Mouse (Mus musculus) lung, adult 2 months (tissue): ENCODE data around the gene Pip5kl1. TPM values are rescaled to one million over a fixed set of nuclear protein-coding genes. Genes with fewer than 3 reads are reported as not detected.

ENCODE experiments used
- DNase-seq: peaks from one replicate; pipeline ENCODE4 v3.0.0; 2022
- H3K4me1 ChIP-seq: fragments of 200-500 bp; 2 replicates; pipeline ENCODE4 v1.6.1; 2011; ENCODE audit warnings: low read length; ENCODE audit not compliant: control insufficient read depth, insufficient read depth
- H3K4me3 ChIP-seq: fragments of 200-500 bp; replicated peaks from 2 replicates; pipeline ENCODE3; 2011; ENCODE audit warnings: low read depth, mild to moderate bottlenecking, control low read depth, low read length; ENCODE audit errors: extremely low read depth
- CTCF ChIP-seq: fragments of 200-500 bp; IDR thresholded peaks from 2 replicates; pipeline ENCODE4 v1.5.1; 2011; ENCODE audit warnings: mild to moderate bottlenecking, low read length, control low read depth; ENCODE audit not compliant: insufficient read depth
- POLR2A ChIP-seq: fragments of 200-500 bp; IDR thresholded peaks from 2 replicates; pipeline ENCODE4 v1.6.1; 2011; ENCODE audit warnings: low read depth, mild to moderate bottlenecking, control low read depth, low read length, borderline replicate concordance; ENCODE audit errors: extremely low read depth
- WGBS: fragments of 180-500 bp; shearing (Covaris S2); methylation state at CpG from one replicate; pipeline ENCODE4 v1.1.7; 2018; 5-methylcytosine and 5-hydroxymethylcytosine counted together
- polyA plus RNA-seq: library from polyadenylated mRNA; depleted of rRNA; stranded (reverse); fragments of >200 nt; gene quantifications from 2 replicates; pipeline ENCODE4 v1.2.3, GENCODE M21; 2012

The Pip5kl1 gene
- polyA plus RNA-seq, 1 experiment = 0.12 TPM

DNA sequence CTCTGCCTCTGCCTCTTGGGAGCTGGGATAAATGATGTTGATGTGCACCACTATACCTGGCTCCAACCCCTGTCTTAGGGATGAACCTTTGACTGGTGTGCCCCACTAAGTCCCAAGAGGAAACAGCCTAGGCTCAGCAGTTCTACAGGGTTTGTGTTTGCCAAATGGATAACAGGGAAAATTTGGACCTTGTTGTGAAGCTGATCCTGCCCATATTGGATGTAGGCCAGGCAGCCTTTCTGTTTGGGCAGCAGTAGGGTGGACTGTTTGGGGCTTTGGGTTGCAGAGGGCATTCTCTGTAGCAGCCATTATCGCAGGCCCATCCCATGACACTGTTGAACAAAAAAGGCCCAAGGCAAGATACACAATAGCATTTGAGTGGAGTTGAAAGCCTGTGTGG, 27.6 kb upstream of the Pip5kl1 start:
- DNase-seq = no peak
- TF ChIP-seq CTCF = no peak
- TF ChIP-seq POLR2A = no peak
- Histone ChIP-seq H3K4me1 (peaks cover 14% of the 10 kb centered on the region), H3K4me3 (no peak overlapping the region)
- WGBS = 86% methylated on average over 1 of the region's 1 CpGs

DNA sequence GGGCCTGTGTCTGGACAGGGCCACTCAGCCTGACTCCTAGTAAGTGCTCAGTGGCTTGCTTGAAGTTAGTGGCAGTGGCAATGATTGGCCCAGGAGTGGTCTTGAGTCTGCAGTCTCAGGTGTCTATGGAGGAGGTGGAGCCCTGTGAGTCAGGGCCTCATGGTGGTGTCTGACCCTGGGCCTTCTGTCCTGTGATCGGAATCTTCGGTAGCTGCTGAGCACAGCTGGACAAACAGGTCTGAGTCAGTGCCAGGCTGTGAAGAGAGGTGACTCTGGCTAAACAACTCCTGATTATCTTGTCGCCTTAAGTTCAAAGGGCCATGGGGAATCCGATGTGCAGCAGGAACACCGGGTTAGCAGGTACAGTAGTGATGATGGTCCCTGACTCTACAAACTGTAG, 27.2 kb upstream of the Pip5kl1 start:
- Histone ChIP-seq H3K4me3 (no peak overlapping the region), H3K4me1 (peaks cover 11% of the 10 kb centered on the region)
- WGBS = 68% methylated on average over 5 of the region's 5 CpGs
- TF ChIP-seq POLR2A (no peak), CTCF (no peak)
- DNase-seq = no peak

DNA sequence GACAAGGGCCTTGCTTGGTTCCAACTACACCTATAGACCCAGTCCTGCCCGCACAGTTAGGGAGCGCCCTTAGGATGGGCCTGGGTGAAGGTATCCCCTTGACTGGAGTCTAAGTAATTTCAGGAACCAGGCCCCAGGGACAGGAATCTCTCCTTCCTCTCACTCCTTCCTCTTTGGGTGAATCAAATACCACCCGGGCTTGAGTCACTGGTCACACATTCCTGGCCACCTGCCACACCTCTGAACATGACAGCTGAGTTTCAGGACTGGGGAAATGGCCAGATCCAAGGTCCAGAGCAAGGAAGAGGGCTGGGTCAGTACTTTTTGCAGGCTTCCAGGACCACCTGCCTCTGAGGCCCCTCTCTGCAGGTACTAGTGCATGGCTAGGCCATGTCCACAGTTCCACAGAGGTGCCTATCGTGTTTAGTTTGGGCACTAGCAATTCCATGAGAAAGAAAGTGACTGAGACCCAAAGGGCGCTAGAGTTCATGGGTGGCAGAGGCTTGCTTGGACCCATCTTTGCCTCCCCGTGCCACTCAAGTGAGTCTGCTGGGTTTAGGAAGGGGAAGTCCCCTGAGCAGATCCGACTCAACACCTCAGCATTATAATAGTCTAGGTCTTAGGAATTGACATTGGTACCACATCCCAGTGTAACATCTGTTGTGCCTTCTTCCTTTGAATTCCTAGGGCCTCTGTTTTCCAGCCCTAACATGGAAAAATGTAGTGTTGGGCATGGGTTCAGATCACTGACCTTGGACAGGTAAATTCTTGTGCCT, 26.4 kb upstream of the Pip5kl1 start:
- DNase-seq = no peak
- no peak overlapping the region for H3K4me3 ChIP-seq
- TF ChIP-seq CTCF = no peak
- TF ChIP-seq POLR2A = no peak
- WGBS = 73% methylated on average over 7 of the region's 7 CpGs
- peaks cover 11% of the 10 kb centered on the region for H3K4me1 ChIP-seq

DNA sequence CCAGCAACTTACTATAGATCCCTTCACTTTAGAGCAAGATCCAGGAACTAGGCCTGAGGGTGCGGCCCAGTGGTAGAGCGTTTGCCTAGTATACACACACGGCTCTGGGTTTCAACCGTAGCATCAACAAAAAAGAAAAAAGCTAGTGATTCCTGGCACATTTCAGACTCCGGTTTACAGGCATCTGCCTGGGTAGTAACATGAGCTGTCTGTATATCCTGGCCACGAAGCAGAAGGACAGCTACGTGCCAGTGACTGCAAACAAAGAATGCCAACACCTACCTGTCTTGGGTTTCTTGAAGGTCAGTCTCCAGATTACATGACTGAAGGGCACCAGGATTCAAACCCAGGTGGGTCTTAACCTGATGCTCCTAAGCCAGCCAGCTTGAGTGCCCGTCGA, 25.4 kb upstream of the Pip5kl1 start:
- DNase-seq = no peak
- TF ChIP-seq POLR2A (no peak), CTCF (no peak)
- WGBS = 69% methylated on average over 9 of the region's 9 CpGs
- peaks cover 11% of the 10 kb centered on the region for H3K4me1 ChIP-seq
- no peak overlapping the region for H3K4me3 ChIP-seq

DNA sequence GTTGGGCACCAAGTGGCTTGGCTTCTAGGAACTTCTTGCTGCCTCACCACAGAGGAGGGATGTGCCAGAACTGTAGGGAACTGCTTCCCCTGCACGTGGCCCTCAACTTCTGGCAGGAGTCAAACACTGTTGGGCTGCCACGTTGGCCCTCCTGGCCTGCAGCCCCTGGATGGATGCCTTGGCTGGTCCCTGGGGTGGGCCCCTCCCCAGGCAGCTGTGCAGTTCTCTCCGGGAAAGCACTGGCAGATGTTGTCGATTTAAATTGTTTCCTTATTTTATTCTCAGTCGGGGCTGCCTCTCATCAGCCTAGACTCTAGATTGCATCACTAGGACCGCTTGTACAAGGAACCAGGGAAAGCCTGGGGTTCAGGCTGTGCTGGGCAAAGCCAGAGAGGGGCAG, 24.8 kb upstream of the Pip5kl1 start:
- H3K4me1 ChIP-seq = peaks cover 11% of the 10 kb centered on the region
- no peak for DNase-seq
- WGBS = 34% methylated on average over 6 of the region's 6 CpGs
- no peak for TF ChIP-seq POLR2A
- TF ChIP-seq CTCF = no peak
- no peak overlapping the region for H3K4me3 ChIP-seq

DNA sequence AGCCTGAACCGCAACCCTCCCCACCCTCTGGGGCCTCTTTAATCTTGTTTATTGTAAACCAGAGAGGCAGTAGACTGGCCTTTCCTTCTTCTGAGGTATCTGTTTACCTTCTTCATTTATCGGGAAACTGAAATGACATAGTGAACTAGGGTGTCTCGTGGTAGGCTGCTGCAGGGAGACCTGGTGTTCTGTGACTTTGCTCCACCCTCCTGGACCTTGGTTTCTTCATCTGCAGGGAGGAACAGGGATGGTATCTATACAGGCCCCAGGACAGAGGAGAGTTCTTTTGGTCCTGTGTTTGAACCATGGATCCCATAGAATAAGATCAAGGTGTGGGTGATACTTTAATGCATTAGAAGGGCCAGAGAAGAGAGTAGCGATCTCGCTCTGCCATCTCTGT, 23.4 kb upstream of the Pip5kl1 start:
- peaks cover 11% of the 10 kb centered on the region for H3K4me1 ChIP-seq
- WGBS = 71% methylated on average over 5 of the region's 5 CpGs
- no peak overlapping the region for H3K4me3 ChIP-seq
- TF ChIP-seq CTCF (no peak), POLR2A (no peak)
- DNase-seq = no peak

DNA sequence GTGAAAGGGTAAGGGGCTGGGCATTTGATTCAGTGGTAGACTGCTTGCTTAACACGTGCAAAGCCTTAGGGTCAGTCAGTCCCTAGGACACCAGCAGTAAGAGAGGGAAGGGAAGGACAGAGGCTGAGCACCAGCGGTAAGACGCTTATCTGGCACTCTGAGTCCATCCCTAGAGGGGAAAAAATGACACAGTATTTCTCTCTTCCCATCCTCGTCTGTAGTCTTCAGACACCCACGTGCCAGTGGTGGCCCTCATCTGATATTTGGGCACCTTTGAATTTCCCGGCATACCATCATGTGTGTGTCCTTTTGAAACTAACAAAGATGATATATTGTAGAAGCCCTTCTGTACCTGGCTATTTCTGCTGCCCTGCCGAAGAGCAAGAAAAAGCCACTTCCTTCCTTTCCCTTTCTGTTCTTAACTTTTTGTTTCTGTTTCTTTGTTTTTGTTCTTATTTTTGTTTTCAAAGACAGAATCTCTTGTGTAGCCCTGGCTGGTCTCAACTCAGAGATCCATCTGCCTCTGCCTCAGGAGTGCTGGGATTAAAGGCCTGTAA, 20.9 kb upstream of the Pip5kl1 start:
- no peak for DNase-seq
- Histone ChIP-seq H3K4me3 (no peak overlapping the region), H3K4me1 (peaks cover 6% of the 10 kb centered on the region)
- TF ChIP-seq CTCF = no peak
- no peak for TF ChIP-seq POLR2A
- WGBS = 59% methylated on average over 7 of the region's 7 CpGs

DNA sequence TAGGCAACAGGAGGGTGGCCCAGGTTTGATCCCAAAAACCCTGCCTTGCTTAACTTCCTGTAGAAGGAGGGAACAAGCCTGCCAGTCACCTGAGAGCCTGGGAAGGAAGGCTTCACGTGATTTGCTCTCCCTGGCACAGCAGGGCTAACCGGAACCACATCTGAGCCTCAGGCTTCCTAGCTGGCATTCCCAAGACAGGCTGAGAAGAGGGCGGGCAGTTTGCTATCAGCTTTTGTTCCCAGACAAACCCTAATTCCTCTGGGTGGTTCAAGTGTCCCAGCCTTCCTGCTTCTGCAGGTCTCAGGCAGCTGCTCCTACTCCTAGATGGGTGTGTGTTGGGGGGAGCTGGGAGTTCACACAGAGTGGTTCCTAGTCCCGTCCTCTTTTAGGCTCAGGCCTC, 19.1 kb upstream of the Pip5kl1 start:
- DNase-seq = peak; percentile 46
- no peaks in the 10 kb centered on the region; the same call in none of the 2 replicates for H3K4me1 ChIP-seq
- 39% methylated on average over 4 of the region's 4 CpGs for WGBS
- H3K4me3 ChIP-seq = no peak overlapping the region
- TF ChIP-seq CTCF (no peak), POLR2A (no peak)

DNA sequence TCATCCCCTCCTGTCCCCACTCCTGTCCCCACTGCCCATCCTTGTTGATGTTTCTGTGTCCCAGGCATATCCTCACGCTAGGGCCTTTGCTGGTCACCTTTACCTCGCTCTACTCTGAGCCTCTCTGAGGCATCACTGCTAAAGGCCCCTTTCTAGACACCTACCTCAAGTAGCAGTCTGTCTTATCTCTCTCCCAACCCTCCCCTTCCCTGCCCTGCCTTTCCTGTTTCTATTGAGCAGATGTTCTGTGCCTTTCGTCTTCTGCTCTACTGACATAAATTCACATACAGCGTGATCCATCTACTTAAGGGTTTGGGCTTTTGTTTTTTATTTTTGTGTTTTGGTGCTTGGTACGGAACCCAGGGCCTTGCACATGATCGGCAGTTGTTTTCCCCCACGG, 18.6 kb upstream of the Pip5kl1 start:
- H3K4me1 ChIP-seq = no peaks in the 10 kb centered on the region; the same call in none of the 2 replicates
- WGBS = 69% methylated on average over 7 of the region's 7 CpGs
- no peak for DNase-seq
- no peak overlapping the region for H3K4me3 ChIP-seq
- TF ChIP-seq CTCF (no peak), POLR2A (no peak)

DNA sequence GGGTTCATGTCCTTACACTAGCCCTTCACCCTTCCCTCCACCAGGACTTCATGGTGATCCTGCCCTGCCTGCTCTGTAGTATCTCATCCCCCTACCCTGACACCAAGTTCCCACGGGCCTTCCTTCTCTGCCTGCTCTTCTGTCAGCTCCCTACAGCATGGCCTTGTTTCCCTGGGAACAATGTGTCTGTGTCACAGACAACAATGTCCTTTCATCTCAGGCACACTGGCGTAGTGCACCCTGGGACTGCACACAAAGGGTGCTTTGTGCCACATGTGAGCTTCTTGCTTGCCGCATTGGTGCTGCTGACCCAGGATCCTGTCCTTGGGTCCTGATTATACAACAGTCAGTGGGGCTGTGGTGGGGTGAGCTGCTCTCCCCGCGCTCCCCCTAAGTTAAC, 15.0 kb upstream of the Pip5kl1 start:
- WGBS = 66% methylated on average over 5 of the region's 5 CpGs
- Histone ChIP-seq H3K4me1 (no peaks in the 10 kb centered on the region; the same call in none of the 2 replicates), H3K4me3 (no peak overlapping the region)
- TF ChIP-seq CTCF (no peak), POLR2A (no peak)
- no peak for DNase-seq
